Mouse (Mus musculus): ENCODE measurements around the gene Ddrgk1. TPM values are rescaled to one million over a fixed set of nuclear protein-coding genes. Genes with fewer than 3 reads are reported as not detected.

Gene Ddrgk1
- total RNA-seq, 4 experiments from 2014 or later: 120 to 153 (median 133) TPM

Other genes starting within 250 kb of the Ddrgk1 start
- 10 to 100 TPM; 13.2 to 20.5 (median 18.2) TPM for gene Vps16, start 240.3 kb downstream of the Ddrgk1 start, total RNA-seq (2022)
- gene Pced1a, start 240.0 kb downstream of the Ddrgk1 start, total RNA-seq (2022): 1 to 10 TPM; 3.7 to 6.2 (median 3.8) TPM
- 10 to 100 TPM; 12.2 to 18.8 (median 14.5) TPM for gene Ptpra, start 214.4 kb downstream of the Ddrgk1 start, total RNA-seq (2022)
- 10 to 100 TPM; 43.7 to 47.6 (median 46.2) TPM for gene Mrps26, start 100.9 kb downstream of the Ddrgk1 start, total RNA-seq (2022)
- gene Oxt, start 88.5 kb downstream of the Ddrgk1 start, total RNA-seq (2022): not detected
- gene Avp, start 82.1 kb downstream of the Ddrgk1 start, total RNA-seq (2022): not detected
- gene Fastkd5, start 34.6 kb downstream of the Ddrgk1 start, total RNA-seq (2022): 1 to 10 TPM; 5.1 to 7.7 (median 6.7) TPM
- 1 to 10 TPM; 4.7 to 6.0 (median 5.2) TPM for gene Ubox5, start 34.6 kb downstream of the Ddrgk1 start, total RNA-seq (2022)
- gene Lzts3, start 21.9 kb downstream of the Ddrgk1 start, total RNA-seq (2022): 1 to 10 TPM; 1.8 to 3.0 (median 2.4) TPM
- gene Itpa, start 3.0 kb upstream of the Ddrgk1 start, total RNA-seq (2022): 10 to 100 TPM; 12.0 to 14.5 (median 13.3) TPM
- under 1 TPM in 2 of 4 experiments, not detected in 2; 0.18 to 0.43 TPM for gene Slc4a11, start 32.9 kb upstream of the Ddrgk1 start, total RNA-seq (2022)
- 1 to 10 TPM; 2.0 to 4.0 (median 2.9) TPM for gene 4930402H24Rik, start 241.7 kb upstream of the Ddrgk1 start, total RNA-seq (2022)
- 10 to 100 TPM; 11.4 to 15.0 (median 12.0) TPM for gene Atrn, start 241.8 kb upstream of the Ddrgk1 start, total RNA-seq (2022)

Data from gastrocnemius, adult 8-10 months (tissue).